28 mouse cellular contexts compared by ENCODE assay signal in genomic region chr13:58295582-58295981, GRCm38 (mm10).
"Had no signal": no experiment of that assay in that cellular context is flagged by ENCODE, and none has a peak within 500 bp of the region (broad histone marks: within the 10 kb centered on the region; RNA-seq: fewer than 3 reads in every experiment).

No protein-coding gene starts in this region.

- H3K4me1 ChIP-seq: embryonic facial prominence, embryonic 15.5 days; forebrain, embryonic 15.5 days had no signal

- H3K4me3 ChIP-seq: embryonic facial prominence, embryonic 10.5 days; embryonic facial prominence, embryonic 12.5 days; embryonic facial prominence, embryonic 13.5 days; embryonic facial prominence, embryonic 15.5 days; erythroblast, embryonic 14.5 days; forebrain, embryonic 10.5 days; forebrain, embryonic 12.5 days; forebrain, embryonic 13.5 days; forebrain, embryonic 15.5 days; gastrocnemius, adult 2 months; heart, adult 2 months had no signal

- H3K4me2 ChIP-seq: embryonic facial prominence, embryonic 12.5 days; embryonic facial prominence, embryonic 13.5 days; embryonic facial prominence, embryonic 15.5 days; forebrain, embryonic 12.5 days; forebrain, embryonic 13.5 days; forebrain, embryonic 15.5 days had no signal

- H3K27ac ChIP-seq: embryonic facial prominence, embryonic 10.5 days; embryonic facial prominence, embryonic 12.5 days; embryonic facial prominence, embryonic 13.5 days; embryonic facial prominence, embryonic 15.5 days; forebrain, embryonic 10.5 days; forebrain, embryonic 12.5 days; forebrain, embryonic 13.5 days; forebrain, embryonic 15.5 days; gastrocnemius, adult 2 months; heart, adult 2 months had no signal

- H3K36me3 ChIP-seq: embryonic facial prominence, embryonic 10.5 days; embryonic facial prominence, embryonic 12.5 days; embryonic facial prominence, embryonic 13.5 days; embryonic facial prominence, embryonic 15.5 days; forebrain, embryonic 10.5 days; forebrain, embryonic 12.5 days; forebrain, embryonic 15.5 days had no signal

- H3K9me3 ChIP-seq: embryonic facial prominence, embryonic 10.5 days; embryonic facial prominence, embryonic 12.5 days; embryonic facial prominence, embryonic 13.5 days; embryonic facial prominence, embryonic 15.5 days; forebrain, embryonic 10.5 days; forebrain, embryonic 12.5 days; forebrain, embryonic 13.5 days; forebrain, embryonic 15.5 days had no signal

- ATAC-seq: forebrain, embryonic 13.5 days; forebrain, embryonic 14.5 days; forebrain, embryonic 15.5 days; forebrain, embryonic 16.5 days; forebrain, postnatal 0 days had no signal

- DNase-seq: cerebellum, adult 8-10 months; cerebellum, adult 9-10 months; cerebellum, adult 9-11 months; cerebellum, postnatal 10 days; cerebellum, postnatal 14 days; cerebellum, postnatal 25 days; cerebellum, postnatal 36 days; embryo, embryonic 11 days; forebrain, postnatal 0 days; gastrocnemius, adult 2 months; gastrocnemius, postnatal 10 days; gastrocnemius, postnatal 14 days; gastrocnemius, postnatal 25 days; gastrocnemius, postnatal 36 days; heart, adult 11 months; heart, adult 18-20 months; heart, adult 2 months had no signal

- H3K27me3 ChIP-seq: embryonic facial prominence, embryonic 12.5 days; embryonic facial prominence, embryonic 13.5 days; embryonic facial prominence, embryonic 15.5 days; forebrain, embryonic 12.5 days; forebrain, embryonic 13.5 days; forebrain, embryonic 15.5 days had no signal
